Mouse (Mus musculus): ENCODE measurements at regions not wholly inside any gene's neighbourhood (a gene's known extent, or its start where the extent isn't known, plus 50 kb on each side); places are given as distances from the start of the nearest gene placed in this dataset.
A peak's percentile ranks its signal among the peaks of the same experiment; 100 is the strongest.

GRCm38 (mm10) chr9:122568691-122569441 is 178.3 kb upstream of the Topaz1 start:
- no peak for DNase-seq

- no peak for DNase-seq
Observed at GRCm38 (mm10) chr9:122569511-122570455, 177.4 kb upstream of the Topaz1 start.

- no peak for DNase-seq
Observed at GRCm38 (mm10) chr9:122571001-122571400, 176.1 kb upstream of the Topaz1 start.

GRCm38 (mm10) chr9:122571402-122572059 is 175.6 kb upstream of the Topaz1 start:
- no peak for DNase-seq

- DNase-seq, result peak; percentile 23
Observed at GRCm38 (mm10) chr9:122572060-122572835, 174.9 kb upstream of the Topaz1 start.

GRCm38 (mm10) chr9:122572836-122573267 is 174.3 kb upstream of the Topaz1 start:
- no peak for DNase-seq

GRCm38 (mm10) chr9:122585228-122585627 is 161.9 kb upstream of the Topaz1 start:
- DNase-seq, result no peak

GRCm38 (mm10) chr9:122586421-122586820 is 160.7 kb upstream of the Topaz1 start:
- DNase-seq, result no peak

- DNase-seq, result no peak
Observed at GRCm38 (mm10) chr9:122586986-122587385, 160.2 kb upstream of the Topaz1 start.

GRCm38 (mm10) chr9:122588246-122588645 is 158.9 kb upstream of the Topaz1 start:
- no peak for DNase-seq

- DNase-seq, result no peak
Observed at GRCm38 (mm10) chr9:122592820-122593615, 154.1 kb upstream of the Topaz1 start.

GRCm38 (mm10) chr9:122595120-122595943 is 151.8 kb upstream of the Topaz1 start:
- DNase-seq, result no peak

GRCm38 (mm10) chr9:122603106-122603505 is 144.0 kb upstream of the Topaz1 start:
- DNase-seq, result no peak

GRCm38 (mm10) chr9:122609616-122610015 is 137.5 kb upstream of the Topaz1 start:
- DNase-seq, result no peak

- DNase-seq, result no peak
Observed at GRCm38 (mm10) chr9:122610918-122611317, 136.2 kb upstream of the Topaz1 start.

- DNase-seq, result no peak
Observed at GRCm38 (mm10) chr9:122614579-122615252, 132.4 kb upstream of the Topaz1 start.

- DNase-seq, result peak; percentile 20
Observed at GRCm38 (mm10) chr9:122615351-122615750, 131.8 kb upstream of the Topaz1 start.

- peak; percentile 55 for DNase-seq
Observed at GRCm38 (mm10) chr9:122617793-122618192, 129.4 kb upstream of the Topaz1 start.

- no peak for DNase-seq
Observed at GRCm38 (mm10) chr9:122625081-122625480, 122.1 kb upstream of the Topaz1 start.

GRCm38 (mm10) chr9:122626346-122626745 is 120.8 kb upstream of the Topaz1 start:
- no peak for DNase-seq
